Mouse (Mus musculus): ENCODE measurements at regions not wholly inside any gene's neighbourhood (a gene's known extent, or its start where the extent isn't known, plus 50 kb on each side); places are given as distances from the start of the nearest gene placed in this dataset.

DNA sequence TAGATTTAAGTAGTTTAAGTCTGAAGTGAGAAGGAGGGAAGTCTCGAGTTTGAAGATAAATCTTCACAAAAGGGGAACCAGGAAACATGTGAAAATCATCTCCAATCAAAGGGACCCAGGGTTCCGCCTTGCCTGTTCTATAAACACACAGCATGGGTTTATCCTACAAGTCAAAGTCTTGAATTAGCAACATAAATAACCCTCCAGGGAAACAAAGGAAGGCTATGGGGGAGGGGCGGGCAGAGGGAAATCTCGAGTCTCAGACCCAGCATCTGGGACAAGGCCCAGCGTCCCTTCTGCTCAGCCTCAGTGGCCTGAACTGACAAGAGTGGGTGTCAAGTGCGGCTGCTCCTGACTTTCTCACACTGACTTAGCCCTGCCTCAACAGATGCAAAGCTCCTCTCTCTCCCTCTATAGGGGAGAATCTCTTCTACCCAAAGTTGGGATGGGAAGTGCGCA, 240.3 kb upstream of the Lrig3 start:
- DNase-seq (ENCODE audit: low spot score in 2 of 2), result no peak

DNA sequence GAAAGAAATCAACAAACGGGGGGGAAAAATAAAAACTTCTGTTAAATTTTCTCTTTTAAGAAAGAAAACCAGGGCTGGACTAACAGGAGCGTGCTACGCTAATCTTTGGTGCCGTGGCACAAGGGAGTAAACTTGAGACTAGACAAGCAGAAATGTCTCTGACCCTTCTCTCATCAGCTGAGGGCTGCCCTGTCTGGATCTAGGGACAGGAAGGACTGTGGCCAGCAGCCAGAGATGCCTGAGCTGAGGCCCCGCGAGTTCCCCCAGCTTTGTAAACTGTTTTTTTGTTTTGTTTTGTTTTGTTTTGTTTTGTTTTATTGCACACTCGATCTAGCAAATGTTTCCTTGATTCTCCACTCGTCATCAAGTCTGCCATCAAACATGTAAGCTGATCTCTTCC, 239.4 kb upstream of the Lrig3 start:
- no peak for DNase-seq (ENCODE audit: low spot score in 2 of 2)

DNA sequence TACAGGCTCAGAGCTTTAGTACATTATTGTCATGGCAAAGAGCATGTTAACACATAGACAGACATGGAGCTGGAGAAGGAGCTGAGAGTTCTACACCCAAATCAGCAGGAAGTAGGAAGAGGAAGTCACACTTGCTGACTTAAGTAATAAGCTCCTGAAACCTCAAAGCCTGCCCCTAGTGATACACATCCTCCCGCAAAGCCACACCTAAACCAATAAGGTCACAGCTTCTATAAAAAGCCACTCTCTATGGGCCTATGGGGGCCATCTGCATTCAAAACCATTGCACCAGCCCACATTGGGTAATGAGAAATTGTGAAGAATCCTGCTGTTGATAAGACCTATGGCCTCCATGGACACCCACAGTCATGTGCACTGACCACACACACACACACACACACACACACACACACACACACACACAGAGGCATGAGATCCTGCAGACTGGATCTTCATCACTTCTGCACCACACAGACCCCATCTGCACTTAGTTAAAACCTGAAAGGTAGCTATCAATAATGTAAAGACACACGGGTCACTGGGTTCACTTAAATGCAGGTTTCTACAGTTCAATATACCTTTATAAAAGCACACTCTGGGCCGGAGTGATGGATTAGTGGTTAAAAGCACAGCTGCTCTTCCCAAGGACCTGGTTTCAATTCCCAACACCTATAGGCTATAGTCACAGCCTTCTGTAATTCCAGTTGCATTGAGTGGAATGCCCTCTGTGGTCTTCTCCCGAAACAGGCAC, 230.0 kb upstream of the Lrig3 start:
- DNase-seq (ENCODE audit: low spot score in 2 of 2), result no peak

DNA sequence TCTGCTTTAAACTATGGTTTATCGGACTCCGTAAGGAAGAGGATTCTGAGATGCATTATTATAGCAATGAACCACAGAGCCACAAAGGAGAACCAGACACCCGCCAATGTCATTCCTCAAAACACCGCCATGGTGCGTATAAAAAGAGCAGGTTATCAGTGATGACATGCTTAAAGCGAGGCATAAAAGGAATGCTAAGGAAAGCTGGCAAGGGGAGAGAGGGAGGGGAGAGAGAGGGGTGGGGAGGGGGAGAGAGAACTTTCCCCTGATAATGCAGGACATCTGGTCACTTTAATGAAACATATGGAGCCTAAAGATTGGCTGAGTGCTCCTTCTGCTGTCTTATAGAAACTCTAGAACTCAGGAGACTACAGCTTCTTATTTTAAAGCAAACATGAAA, 222.8 kb upstream of the Lrig3 start:
- no peak for DNase-seq (ENCODE audit: low spot score in 2 of 2)

DNA sequence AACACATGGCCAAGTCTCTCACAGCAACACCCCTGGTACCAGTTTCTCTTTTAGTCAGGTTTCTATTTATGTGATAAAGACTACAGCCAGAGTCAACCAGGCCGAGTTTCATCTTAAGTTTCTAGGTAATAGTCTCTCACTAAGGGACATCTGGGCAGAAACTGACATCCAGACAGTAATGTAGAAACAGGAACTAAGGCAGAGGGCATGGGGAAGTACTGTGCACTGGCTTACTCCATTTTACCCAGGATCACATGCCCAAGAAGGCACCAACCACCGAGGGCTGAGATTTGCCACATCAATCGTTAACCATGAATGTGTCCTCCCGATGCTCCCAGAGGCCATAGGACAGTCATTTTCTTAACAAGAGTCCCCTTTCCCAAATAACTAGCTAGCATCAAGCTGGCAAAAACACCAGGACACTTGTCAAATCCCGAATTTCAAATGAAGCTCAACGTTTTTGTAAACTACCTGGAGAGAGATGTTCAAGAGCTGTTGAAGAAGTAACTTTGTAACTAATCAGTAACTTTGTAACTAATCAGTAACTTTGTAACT, 216.9 kb upstream of the Lrig3 start:
- DNase-seq (ENCODE audit: low spot score in 2 of 2), result no peak

DNA sequence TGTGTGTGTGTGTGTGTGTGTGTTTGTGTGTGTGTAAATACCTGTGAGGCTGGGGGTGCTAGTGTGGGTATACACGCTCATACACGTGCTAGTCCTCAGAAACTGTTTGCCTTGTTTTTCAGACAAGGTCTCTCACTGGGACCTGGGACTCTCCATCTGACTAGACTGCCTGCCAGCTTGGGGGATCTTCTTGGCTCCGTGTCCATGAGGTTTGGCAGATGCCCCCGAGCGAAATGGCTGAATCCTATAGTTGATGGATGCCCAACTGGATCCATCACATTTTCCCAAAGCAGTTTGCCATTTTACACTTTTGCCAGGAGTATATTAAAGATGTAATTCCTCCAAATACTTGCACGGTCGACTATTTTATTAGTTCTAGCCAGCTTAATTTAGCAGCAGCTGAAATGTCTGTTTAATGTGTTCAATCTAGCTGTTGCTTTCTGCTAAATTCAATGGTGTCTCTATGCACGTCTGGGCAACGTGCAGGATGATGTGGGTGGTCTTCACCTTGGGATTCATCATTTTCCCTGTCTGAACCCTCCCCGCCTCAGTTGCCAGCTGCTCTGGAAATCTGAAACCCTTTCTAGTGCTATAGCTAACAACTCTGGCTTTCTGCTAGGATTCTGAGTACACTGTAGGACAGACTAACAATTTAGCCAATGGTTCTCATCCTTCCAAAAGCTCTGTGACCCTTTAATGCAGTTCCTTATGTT, 213.3 kb upstream of the Lrig3 start:
- DNase-seq (ENCODE audit: low spot score in 2 of 2), result no peak

DNA sequence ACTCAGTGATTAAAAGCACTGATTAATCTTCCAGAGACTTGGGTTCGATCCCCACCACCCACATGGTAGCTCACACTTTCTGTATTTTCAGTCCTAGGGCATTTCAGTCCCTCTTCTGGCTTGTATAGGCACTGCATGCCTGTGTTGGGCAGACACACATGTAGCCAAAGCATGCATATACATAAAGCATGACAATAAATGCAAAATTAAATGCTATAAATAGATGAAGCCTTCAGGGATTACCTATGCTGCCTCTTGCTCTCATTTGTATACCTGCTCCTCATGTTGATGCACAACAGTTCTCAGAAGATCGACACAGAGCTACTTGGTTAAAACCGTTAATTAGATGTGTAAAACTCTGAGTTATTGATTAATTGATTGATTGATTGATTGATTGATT, 206.8 kb upstream of the Lrig3 start:
- no peak for DNase-seq (ENCODE audit: low spot score in 2 of 2)

DNA sequence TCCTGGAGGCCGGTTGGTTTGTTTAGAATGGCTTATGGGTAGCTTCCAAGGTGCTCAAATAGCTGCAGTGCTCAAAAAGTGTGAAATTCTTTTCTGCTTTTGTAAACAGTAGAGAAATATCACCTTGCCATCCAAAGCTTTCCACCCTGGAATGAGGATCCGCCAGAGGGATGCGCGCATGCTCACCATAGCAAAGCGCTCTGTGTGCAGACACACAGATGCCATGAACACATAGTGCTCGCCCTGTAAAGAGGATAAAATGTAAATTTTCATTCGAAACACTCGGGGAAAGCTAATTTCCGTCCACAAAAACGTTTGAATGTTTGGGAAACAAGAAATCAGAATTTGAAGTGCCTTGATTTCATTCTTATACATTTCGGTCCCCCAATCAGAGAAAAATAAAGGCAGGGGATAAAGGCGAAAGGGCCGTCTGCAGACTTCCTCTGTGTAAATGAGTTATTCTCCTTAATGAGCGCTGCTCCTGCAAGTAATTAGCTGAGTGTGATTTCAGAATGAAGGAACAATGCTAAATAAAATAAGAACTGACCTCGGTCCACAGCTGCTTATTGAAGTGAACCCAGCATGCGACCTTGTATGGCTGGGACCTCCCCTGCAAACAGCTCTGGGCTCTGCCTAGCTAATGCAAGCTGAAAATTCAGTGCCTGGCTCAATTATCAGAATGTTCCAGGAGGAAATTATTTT, 203.4 kb upstream of the Lrig3 start:
- no peak for DNase-seq (ENCODE audit: low spot score in 2 of 2)

DNA sequence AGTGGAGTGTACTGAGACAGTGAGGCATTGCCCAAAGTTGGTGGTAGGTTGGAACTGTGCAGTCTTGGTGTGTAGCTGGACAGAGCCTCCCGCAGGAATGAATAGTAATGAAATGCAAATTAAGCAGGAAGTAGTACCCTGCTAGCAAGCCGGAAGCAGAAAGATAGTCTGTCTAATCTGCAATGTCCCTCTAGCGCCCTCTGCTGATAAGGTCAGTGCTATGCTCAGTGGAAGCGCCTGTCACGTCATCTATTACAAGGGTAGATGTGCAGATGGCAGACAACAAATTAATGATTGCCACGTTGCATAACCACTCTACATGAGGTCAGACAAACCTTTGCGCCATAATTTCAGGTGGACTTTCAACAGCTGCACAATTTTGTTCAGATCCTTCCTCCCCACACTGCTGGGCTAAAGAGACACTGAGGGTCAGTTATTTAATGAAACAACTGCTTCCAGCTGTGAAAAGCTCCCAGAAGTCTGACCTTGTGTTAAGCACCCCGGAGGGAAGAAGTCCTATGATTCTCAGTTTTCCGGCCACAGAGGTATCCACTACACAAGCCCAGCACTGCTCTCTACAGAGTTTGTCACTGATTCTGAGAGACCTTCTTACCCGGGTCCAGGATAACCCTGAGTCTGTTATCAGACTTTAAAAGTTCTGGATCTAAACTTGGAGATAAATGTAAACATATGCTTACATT, 201.4 kb upstream of the Lrig3 start:
- DNase-seq (ENCODE audit: low spot score in 2 of 2), result peak in 1 of 2 experiments; percentile 17

DNA sequence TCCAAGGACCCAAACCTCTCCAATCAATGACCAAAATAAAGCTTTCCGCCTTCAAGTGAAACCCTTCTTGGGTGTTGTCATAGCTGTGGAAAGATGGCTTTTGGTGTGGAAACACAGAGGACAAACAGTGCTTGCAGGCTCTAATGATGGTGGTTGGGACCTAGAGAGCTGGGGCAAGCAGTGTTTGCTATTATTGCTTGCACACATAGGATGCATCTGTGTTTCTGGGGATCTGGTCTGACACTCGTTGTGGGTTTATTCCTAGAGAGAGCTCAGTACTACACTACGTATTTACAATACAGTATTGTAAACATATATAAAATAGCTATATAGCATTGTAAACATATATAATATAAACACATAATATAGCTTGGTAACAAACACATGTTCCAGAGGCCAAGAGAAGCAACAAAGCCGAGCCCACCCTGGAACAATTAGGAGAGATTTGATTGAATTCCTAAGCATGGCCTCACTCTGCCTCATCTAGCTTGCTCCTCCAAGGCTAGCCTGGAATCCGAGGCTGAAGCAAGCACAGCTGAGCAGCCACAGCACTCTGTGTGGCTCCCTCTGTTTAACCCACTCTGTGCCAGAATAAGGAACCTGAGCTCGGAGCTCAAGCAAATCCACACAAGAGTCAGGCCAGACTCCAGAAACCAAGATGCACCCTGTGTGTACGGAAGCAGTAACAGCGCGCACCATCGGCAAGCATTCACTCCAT, 200.7 kb upstream of the Lrig3 start:
- DNase-seq (ENCODE audit: low spot score in 2 of 2), result no peak

DNA sequence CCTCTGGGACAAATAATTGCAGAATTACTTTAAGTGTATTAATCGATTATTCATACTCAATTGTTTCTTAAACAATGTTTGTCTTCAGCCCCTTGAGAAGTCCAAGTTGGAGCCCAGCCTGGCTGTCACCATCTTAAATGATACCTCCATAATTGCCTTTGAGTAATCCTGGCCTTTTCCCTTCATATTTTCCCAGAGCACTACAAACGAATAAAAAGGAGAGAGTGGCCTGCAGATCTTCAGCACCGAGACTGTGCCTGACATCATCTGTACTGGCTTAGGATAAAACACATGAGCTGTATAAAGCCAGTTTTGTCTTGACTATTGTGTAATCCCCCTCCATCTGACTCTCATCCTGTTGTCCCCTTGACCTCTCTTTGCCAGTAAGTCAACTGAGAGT, 197.7 kb upstream of the Lrig3 start:
- DNase-seq (ENCODE audit: low spot score in 2 of 2), result no peak

DNA sequence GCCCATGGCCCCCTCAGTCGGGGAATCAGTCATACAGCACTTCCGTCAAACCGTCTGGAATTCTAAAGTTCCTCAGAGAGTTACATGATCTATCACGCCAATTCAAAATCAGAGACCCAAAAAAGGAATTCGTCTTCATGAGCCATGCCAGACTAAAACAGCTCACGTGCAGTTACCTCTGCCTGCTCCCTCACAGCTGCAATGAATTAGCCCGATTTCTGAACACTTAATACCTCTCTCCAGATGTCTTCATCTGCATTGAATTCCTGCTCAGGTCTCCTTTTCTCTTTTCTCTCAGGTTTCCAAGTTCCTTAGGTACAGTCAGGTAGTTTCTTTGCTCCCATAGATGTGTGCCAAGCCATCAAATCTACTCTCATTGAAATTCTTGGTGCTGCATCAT, 192.4 kb upstream of the Lrig3 start:
- no peak for DNase-seq (ENCODE audit: low spot score in 2 of 2)

DNA sequence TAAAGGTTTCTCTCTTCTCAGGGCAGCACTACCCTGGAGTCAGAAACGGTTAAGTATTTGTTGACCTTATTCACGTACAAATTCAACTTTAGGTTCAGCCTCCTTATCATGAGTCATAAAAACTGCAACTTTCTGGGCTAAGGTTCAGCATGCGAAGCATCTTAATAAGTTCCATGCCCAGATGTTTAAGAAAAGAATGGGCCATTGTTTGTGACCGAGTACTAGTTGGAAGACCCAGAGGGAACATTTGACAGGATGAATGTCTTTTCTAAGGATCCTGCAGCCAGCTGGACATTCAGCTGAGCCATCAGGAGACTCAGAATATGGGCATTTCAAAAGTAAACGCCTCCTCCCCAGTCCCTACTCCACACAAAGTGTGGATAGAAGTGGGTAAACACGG, 183.5 kb upstream of the Lrig3 start:
- no peak for DNase-seq (ENCODE audit: low spot score in 2 of 2)

DNA sequence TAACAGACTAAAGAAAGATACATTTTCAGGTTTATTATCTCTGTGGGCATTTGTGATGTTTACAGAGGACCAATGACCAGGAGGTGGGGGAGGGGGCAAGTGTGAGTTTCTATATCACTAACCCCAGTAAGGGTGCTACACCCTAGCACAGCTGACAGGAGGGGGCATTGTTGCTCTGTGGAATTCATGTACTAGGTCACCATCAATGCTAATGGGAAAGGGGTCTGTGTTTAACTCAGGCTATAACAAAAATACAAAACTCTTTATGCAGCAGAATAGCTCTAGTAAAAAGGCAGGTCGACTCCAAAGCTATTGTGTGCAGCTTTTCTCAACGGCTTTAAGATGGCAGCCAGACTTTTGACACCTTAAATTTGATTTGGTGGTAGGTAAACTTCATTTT, 181.1 kb upstream of the Lrig3 start:
- DNase-seq (ENCODE audit: low spot score in 2 of 2), result no peak

DNA sequence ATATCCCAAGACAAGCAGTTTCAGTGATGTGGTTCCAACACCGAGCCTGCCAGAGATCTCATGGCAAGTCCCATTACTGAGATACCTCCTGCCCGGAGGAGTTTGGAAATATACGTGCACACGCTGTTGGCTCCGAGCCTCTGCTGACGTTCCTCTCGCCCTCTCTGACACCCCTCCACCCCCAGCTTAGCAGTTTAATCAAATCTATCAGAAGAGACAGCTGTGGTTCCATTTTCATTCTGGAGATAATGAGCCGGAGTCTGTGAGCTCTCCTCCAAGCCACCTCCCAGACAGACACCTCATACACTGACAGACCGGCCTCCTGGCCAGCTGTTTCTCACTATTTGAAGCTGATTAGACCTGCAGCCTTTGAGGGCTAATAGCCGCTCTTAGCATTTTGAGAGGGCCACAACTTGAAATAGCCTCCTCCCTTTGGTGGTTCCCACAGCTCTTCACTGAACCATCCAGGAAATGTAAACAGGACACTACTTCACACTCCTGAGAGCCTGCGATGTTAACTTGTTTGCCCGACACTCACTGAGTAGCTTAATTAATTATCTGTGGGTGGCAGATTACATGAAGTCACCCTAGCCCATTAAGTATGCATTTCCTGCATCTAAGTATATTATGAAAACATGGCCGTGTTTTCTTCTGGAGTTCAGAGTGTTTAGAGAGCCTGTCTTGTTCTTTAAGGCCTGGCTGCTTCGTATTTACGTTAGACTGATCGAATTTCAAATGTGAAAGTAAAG, 180.3 kb upstream of the Lrig3 start:
- no peak for DNase-seq (ENCODE audit: low spot score in 2 of 2)

DNA sequence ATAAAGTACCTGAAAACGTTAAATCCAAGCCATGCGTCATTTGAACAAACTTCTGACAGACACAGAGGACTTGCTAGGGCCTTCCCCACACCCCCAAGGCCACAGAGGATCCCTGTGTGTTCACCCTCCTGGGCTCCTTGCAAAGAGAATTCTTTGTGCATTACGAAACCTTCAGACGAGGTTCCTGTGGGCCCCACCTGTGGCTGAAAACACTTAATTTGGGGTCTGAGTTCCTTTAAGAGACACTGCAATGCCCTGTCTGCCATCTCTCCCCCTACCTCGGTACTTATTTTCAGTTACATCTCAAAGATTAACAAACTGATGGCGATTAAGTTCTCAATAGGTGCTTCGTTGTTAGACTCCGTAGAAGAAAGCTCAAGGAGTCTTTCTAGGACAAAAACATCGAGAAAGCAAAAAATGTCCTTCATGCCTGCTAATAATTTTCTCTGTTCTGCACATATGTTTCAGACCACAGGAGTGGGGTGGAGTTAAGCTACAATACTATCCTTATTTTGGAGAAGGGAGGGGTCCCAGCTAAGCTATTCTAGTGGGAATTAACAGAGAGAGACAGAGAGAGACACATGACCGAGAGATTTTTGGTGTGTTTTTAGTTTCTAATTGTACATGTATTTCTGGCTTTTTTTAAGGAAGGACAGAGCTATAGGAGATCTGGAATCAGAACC, 179.6 kb upstream of the Lrig3 start:
- no peak for DNase-seq (ENCODE audit: low spot score in 2 of 2)

DNA sequence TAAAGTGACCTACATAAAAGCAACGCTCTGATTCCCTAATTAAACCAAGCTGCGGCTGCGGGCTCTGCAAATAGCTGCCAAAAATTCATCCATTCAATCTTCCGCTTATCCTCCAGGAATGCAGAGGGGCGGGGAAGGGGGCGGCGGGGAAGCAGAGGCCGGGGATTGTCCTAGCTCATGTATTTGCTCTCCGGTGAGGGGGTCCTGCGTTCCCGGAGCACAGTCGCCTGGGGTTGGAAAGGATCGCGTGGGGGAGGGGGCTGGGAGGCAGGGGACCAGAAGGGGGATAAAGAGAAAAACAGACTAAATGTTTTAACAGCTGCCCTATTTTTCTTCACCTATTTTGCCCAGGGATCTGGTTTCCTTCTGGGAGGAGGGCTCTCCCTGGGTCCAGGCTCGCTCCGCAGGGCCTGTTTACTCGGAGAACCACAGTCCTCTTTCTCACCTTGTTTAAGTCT, 179.1 kb upstream of the Lrig3 start:
- no peak for DNase-seq (ENCODE audit: low spot score in 2 of 2)

DNA sequence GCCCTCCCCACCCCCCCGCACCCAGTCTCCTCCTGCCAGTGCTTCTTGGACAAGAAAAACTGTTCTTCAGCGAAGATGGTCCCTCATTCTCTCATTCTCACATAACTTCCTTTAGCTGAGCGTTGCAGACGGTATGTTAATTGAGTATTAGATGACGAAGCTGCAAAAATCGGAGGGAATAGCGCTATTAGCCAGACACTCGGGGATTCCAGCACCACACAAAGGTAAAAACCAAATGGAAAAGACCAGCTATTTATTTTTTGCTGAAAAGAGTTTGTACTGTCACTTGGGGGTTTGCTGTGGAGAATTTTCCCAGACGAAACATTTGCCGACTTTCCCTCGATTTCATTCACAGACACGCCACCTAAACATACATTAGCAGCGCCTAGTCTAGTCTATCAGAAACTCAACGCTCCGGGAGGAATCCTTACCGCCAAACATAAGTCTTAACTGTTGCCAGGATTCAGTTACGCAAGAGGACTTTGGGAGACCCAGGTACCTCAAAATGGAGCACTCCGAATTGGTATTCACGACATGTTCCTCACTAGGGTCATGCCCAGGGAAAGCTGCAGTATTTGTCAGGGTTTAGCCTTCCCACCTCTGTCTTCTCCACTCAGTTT, 178.4 kb upstream of the Lrig3 start:
- DNase-seq (ENCODE audit: low spot score in 2 of 2), result no peak

DNA sequence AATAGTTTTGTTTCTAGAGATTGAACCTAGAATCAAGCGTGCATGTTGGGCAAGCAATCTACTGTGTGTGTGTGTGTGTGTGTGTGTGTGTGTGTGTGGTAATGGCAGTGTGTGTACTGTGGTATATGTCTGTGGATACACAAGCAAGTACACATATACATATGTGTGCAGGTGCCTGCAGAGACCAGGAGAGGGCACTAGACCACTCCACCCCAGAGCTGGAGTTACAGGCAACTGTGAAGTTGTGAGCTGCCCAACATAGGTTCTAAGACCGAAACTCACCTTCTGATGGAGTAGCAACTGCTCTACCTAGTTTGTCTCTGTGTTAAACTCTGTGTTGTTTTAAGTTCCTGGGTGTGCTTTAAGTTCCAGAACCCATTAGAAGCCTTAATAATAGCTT, 177.7 kb upstream of the Lrig3 start:
- DNase-seq (ENCODE audit: low spot score in 2 of 2), result no peak
